Mouse (Mus musculus) embryonic fibroblast, embryonic 13.5 days (primary cell): ENCODE results near the gene Plekhg5.

Experiments used
- CTCF ChIP-seq: IDR thresholded peaks from 2 replicates; pipeline ENCODE4 v1.5.1; 2011; ENCODE audit warnings: mild to moderate bottlenecking, control low read depth, low read length, moderate library complexity, borderline replicate concordance; ENCODE audit not compliant: insufficient read depth
- POLR2A ChIP-seq: IDR thresholded peaks from 2 replicates; pipeline ENCODE4 v1.6.1; 2011; ENCODE audit warnings: low read depth, mild to moderate bottlenecking, control low read depth, low read length, moderate library complexity

DNA sequence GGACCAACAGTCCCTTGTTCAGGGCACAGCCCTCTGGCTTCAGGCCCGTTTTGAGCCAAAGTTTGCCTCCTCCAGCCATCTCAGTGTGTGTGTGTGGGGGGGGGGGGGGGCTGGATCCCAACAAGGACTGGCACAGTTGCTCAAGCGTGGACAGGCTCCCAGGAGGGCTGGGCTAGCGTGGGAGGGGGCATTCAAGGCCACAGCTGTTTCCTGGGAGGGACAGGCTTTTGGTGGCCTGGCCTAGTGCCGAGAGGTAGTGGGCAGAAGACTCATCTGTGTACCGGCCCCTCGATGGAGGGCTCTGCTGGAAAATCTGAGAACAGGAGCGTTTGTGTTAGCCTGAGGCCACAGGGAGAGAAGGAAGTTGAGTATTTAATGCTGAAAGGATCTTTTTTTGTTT is 7.6 kb downstream of the Plekhg5 start:
- no peak for TF ChIP-seq CTCF
- TF ChIP-seq POLR2A, result no peak
